8 mouse cellular contexts compared by ENCODE assay signal in genomic region chr14:46723828-46724227, GRCm38 (mm10). TPM values are rescaled to one million over a fixed set of nuclear protein-coding genes. Genes with fewer than 3 reads are reported as not detected.
DNase-seq lines count a peak whose midpoint lies in the region; ATAC-seq and TF ChIP-seq lines count a peak whose summit lies in the region.
"Had no signal": no experiment of that assay in that cellular context is flagged by ENCODE, and none has a peak within 500 bp of the region (broad histone marks: within the 10 kb centered on the region; RNA-seq: fewer than 3 reads in every experiment).

No protein-coding gene starts in this region.

- 29% methylated on average over 3 of the region's 3 CpGs for WGBS in liver, embryonic 14.5 days (ENCODE audit: insufficient replicate concordance)
- WGBS in liver, embryonic 11.5 days, result 32% methylated on average over 3 of the region's 3 CpGs

- peak; percentile 54; the same call in 1 of the 2 replicates for TF ChIP-seq CTCF in liver, embryonic 14.5 days (IDR thresholded peaks at IDR 0.05; ENCODE audit: low read depth)

- no peak overlapping the region for H3K9ac ChIP-seq in liver, embryonic 14.5 days (replicated peaks)
- no peak overlapping the region for H3K9ac ChIP-seq in liver, embryonic 11.5 days (ENCODE audit: low read depth, low read length)
- H3K9ac ChIP-seq: heart, embryonic 13.5 days had no signal

- TF ChIP-seq EP300 in liver, embryonic 14.5 days (IDR thresholded peaks at IDR 0.05; ENCODE audit: low read depth), result no peak

- H3K9me3 ChIP-seq in liver, embryonic 14.5 days (ENCODE audit: control insufficient read depth, low read length), result no peaks in the 10 kb centered on the region
- no peaks in the 10 kb centered on the region for H3K9me3 ChIP-seq in liver, embryonic 11.5 days (ENCODE audit: control insufficient read depth, low read length)
- H3K9me3 ChIP-seq: heart, embryonic 13.5 days had no signal

- H3K4me2 ChIP-seq in liver, embryonic 14.5 days (ENCODE audit: low read depth), result no peak overlapping the region
- no peak overlapping the region for H3K4me2 ChIP-seq in liver, embryonic 11.5 days
- H3K4me2 ChIP-seq: heart, embryonic 13.5 days had no signal

- peak; percentile 16 to 24 (median 20) for DNase-seq in liver, embryonic 14.5 days (ENCODE audit: low read depth in 3 of 3, low spot score in 3 of 3)
- DNase-seq in liver, embryonic 11.5 days (ENCODE audit: low spot score), result no peak
- DNase-seq in adipocyte (ENCODE audit: low spot score), result peak; percentile 63
- DNase-seq in cerebellum, postnatal 36 days, result no peak

- no peaks in the 10 kb centered on the region for H3K4me1 ChIP-seq in liver, embryonic 14.5 days (replicated peaks; ENCODE audit: control insufficient read depth in 2 of 2, insufficient read depth in 2 of 2, low read length in 1 of 2)
- no peaks in the 10 kb centered on the region for H3K4me1 ChIP-seq in liver, embryonic 11.5 days (replicated peaks; ENCODE audit: control insufficient read depth, insufficient read depth, low read length)

- no peak overlapping the region for H3K27ac ChIP-seq in liver, embryonic 14.5 days
- no peak overlapping the region for H3K27ac ChIP-seq in liver, embryonic 11.5 days (ENCODE audit: low read depth, low read length)
- H3K27ac ChIP-seq: heart, embryonic 13.5 days had no signal

- no peak overlapping the region for H3K4me3 ChIP-seq in liver, embryonic 14.5 days (ENCODE audit: insufficient read depth in 1 of 2, low read depth in 2 of 2, low read length in 2 of 2)
- H3K4me3 ChIP-seq in liver, embryonic 11.5 days (ENCODE audit: low read depth, low read length), result no peak overlapping the region
- H3K4me3 ChIP-seq: heart, embryonic 13.5 days had no signal

- no peaks in the 10 kb centered on the region for H3K27me3 ChIP-seq in liver, embryonic 14.5 days (ENCODE audit: control insufficient read depth, insufficient read depth, low read length)
- no peaks in the 10 kb centered on the region for H3K27me3 ChIP-seq in liver, embryonic 11.5 days (replicated peaks; ENCODE audit: control insufficient read depth, insufficient read depth, low read length)
- H3K27me3 ChIP-seq: heart, embryonic 13.5 days had no signal

- no peaks in the 10 kb centered on the region for H3K36me3 ChIP-seq in liver, embryonic 14.5 days (replicated peaks; ENCODE audit: control insufficient read depth, insufficient read depth, low read depth)
- H3K36me3 ChIP-seq in liver, embryonic 11.5 days (ENCODE audit: control insufficient read depth, insufficient read depth, low read length), result no peaks in the 10 kb centered on the region
- H3K36me3 ChIP-seq: heart, embryonic 13.5 days had no signal

- no peak for ATAC-seq in liver, embryonic 14.5 days (ENCODE audit: insufficient read depth)
- no peak for ATAC-seq in liver, embryonic 11.5 days (replicated peaks; ENCODE audit: low FRiP score)
- 0 out of 2 replicates have a peak, but pooled peaks have one; percentile 51 for ATAC-seq in erythroid progenitor cell, adult 5-6 weeks (replicated peaks; ENCODE audit: low FRiP score, poor library complexity, severe bottlenecking)
- ATAC-seq in megakaryocyte progenitor cell, adult 5-6 weeks (replicated peaks; ENCODE audit: poor library complexity), result peak; percentile 74
- ATAC-seq in activated CD4-positive, CD25-positive, alpha-beta regulatory T cell, adult 4 months, result no peak

RNA-seq across cellular contexts. Expression of gene Cdkn3, which starts 36.5 kb away (rescaled TPM):
- 28.8 and 41.1 TPM in 2 replicates for polyA plus RNA-seq in liver, embryonic 14.5 days (2012; rRNA removed)
- 128 and 135 TPM in 2 replicates for polyA plus RNA-seq in liver, embryonic 14.5 days (2014; fragmentation: Nextera tagmentation; extraction: Ambion mirVana)
- 63.6 and 66.0 TPM in 2 replicates for polyA plus RNA-seq in liver, embryonic 11.5 days (2014; fragmentation: Nextera tagmentation; extraction: Ambion mirVana)
- 166 and 177 TPM in 2 replicates for total RNA-seq in erythroid progenitor cell, adult 5-6 weeks (2015; ENCODE audit: low replicate concordance)
- 251 and 256 TPM in 2 replicates for total RNA-seq in erythroid progenitor cell, adult 5-6 weeks (2017; ENCODE audit: low replicate concordance)
- 36.0 and 47.6 TPM in 2 replicates for total RNA-seq in megakaryocyte progenitor cell, adult 5-6 weeks (2015)
- total RNA-seq in megakaryocyte progenitor cell, adult 5-6 weeks (2017), result 37.8 and 54.2 TPM in 2 replicates
- 10 to 100 TPM; 24.3 to 29.3 TPM for polyA plus RNA-seq in activated CD4-positive, CD25-positive, alpha-beta regulatory T cell, adult 4 months (2017; shearing (Covaris generic))

Comparison
In these comparisons a context has a peak if more than half of its experiments do, and no peak if none do; other contexts are left out.
1. DNase-seq: peak in liver, embryonic 14.5 days (3 of 3) and adipocyte (single experiment); none in liver, embryonic 11.5 days (single experiment) and cerebellum, postnatal 36 days (0 of 2).
2. ATAC-seq: peak in erythroid progenitor cell, adult 5-6 weeks (single experiment) and megakaryocyte progenitor cell, adult 5-6 weeks (single experiment); none in liver, embryonic 14.5 days (single experiment), liver, embryonic 11.5 days (single experiment) and activated CD4-positive, CD25-positive, alpha-beta regulatory T cell, adult 4 months (single experiment).